Mouse (Mus musculus) embryo, embryonic 10 days (tissue): ENCODE data around the gene Cflar.
"Not testable (repeated sequence)": the region's sequence is repeated elsewhere in the genome, so short reads cannot be mapped to it uniquely, and the experiment has no call there.

Source experiments
- DNase-seq: peaks from one replicate; pipeline ENCODE4 v3.0.0-alpha.2; 2015; ENCODE audit warnings: low spot score

Cflar gene

GRCm38 (mm10) chr1:58727747-58728589 lies 16.7 kb downstream of the Cflar start:
- DNase-seq = no peak

- DNase-seq = no peak
These were observed 17.2 kb downstream of the Cflar start for GRCm38 (mm10) chr1:58728590-58728868.

GRCm38 (mm10) chr1:58733636-58734035 lies 22.3 kb downstream of the Cflar start:
- no peak for DNase-seq

- no peak for DNase-seq
These were observed 23.0 kb downstream of the Cflar start for GRCm38 (mm10) chr1:58734043-58734920.

- DNase-seq = no peak
These were observed 24.7 kb downstream of the Cflar start for GRCm38 (mm10) chr1:58735962-58736361.

GRCm38 (mm10) chr1:58736968-58737367 lies 25.7 kb downstream of the Cflar start:
- no peak for DNase-seq

GRCm38 (mm10) chr1:58739529-58739928 lies 28.2 kb downstream of the Cflar start:
- no peak for DNase-seq

- no peak for DNase-seq
These were observed 31.3 kb downstream of the Cflar start for GRCm38 (mm10) chr1:58742571-58743021.

- no peak for DNase-seq
These were observed 31.9 kb downstream of the Cflar start for GRCm38 (mm10) chr1:58743252-58743651.

- DNase-seq = no peak
These were observed 33.3 kb downstream of the Cflar start for GRCm38 (mm10) chr1:58744645-58745044.

GRCm38 (mm10) chr1:58746880-58747279 lies 35.6 kb downstream of the Cflar start:
- DNase-seq = peak; percentile 40

GRCm38 (mm10) chr1:58759451-58759850 lies 48.1 kb downstream of the Cflar start:
- no peak for DNase-seq

- no peak for DNase-seq
These were observed 49.3 kb downstream of the Cflar start for GRCm38 (mm10) chr1:58760581-58760980.

GRCm38 (mm10) chr1:58761391-58762275 lies 50.3 kb downstream of the Cflar start:
- not testable (repeated sequence) for DNase-seq

GRCm38 (mm10) chr1:58762576-58762975 lies 51.3 kb downstream of the Cflar start:
- no peak for DNase-seq

- not testable (repeated sequence) for DNase-seq
These were observed 55.1 kb downstream of the Cflar start for GRCm38 (mm10) chr1:58766446-58766845.

GRCm38 (mm10) chr1:58769136-58769535 lies 57.8 kb downstream of the Cflar start:
- DNase-seq = no peak

- no peak for DNase-seq
These were observed 58.4 kb downstream of the Cflar start for GRCm38 (mm10) chr1:58769701-58770100.

GRCm38 (mm10) chr1:58770111-58770720 lies 58.9 kb downstream of the Cflar start:
- DNase-seq = peak; percentile 73

GRCm38 (mm10) chr1:58772084-58772483 lies 60.8 kb downstream of the Cflar start:
- DNase-seq = no peak

GRCm38 (mm10) chr1:58773280-58773679 lies 62.0 kb downstream of the Cflar start:
- no peak for DNase-seq

GRCm38 (mm10) chr1:58773905-58774304 lies 62.6 kb downstream of the Cflar start:
- no peak for DNase-seq
